Mouse (Mus musculus) frontal cortex, adult 2 months (tissue): ENCODE results near the gene Nmrk1. TPM values are rescaled to one million over a fixed set of nuclear protein-coding genes. Genes with fewer than 3 reads are reported as not detected.

Source experiments
- polyA plus RNA-seq: library from polyadenylated mRNA; depleted of rRNA; stranded (reverse); fragments of >200 nt; gene quantifications from 2 replicates; pipeline ENCODE4 v1.2.3, GENCODE M21; 2012; rRNA removed

Nmrk1 gene
- polyA plus RNA-seq, 1 experiment = 9.8 TPM

Other genes starting within 250 kb of the Nmrk1 start
- gene Ostf1, start 127 bp upstream of the Nmrk1 start, polyA plus RNA-seq = 21.3 and 25.7 TPM in 2 replicates
- gene Carnmt1, start 38.8 kb downstream of the Nmrk1 start, polyA plus RNA-seq = 7.8 and 8.2 TPM in 2 replicates
- 32.7 TPM in 2 replicates for gene D030056L22Rik, start 81.2 kb downstream of the Nmrk1 start, polyA plus RNA-seq
- gene Trpm6, start 118.0 kb downstream of the Nmrk1 start, polyA plus RNA-seq = 0.30 and 0.32 TPM in 2 replicates